Mouse (Mus musculus) embryonic facial prominence, embryonic 12.5 days (tissue): ENCODE measurements around the gene 4921536K21Rik. TPM values are rescaled to one million over a fixed set of nuclear protein-coding genes. Genes with fewer than 3 reads are reported as not detected.

Source experiments
- ATAC-seq: fragments of 200-750 bp; cut with Nextera tagmentation; 2 replicates; pipeline ENCODE4 v1.8.0; 2017; ENCODE audit not compliant: insufficient number of reproducible peaks, insufficient read depth, low FRiP score, low TSS enrichment
- H3K27ac ChIP-seq: fragments of 300-500 bp; sonication (generic); 2 replicates; pipeline ENCODE4 v1.5.1; 2016; ENCODE audit warnings: mild to moderate bottlenecking
- H3K27me3 ChIP-seq: fragments of 300-500 bp; sonication (generic); 2 replicates; pipeline ENCODE4 v1.6.1; 2016; ENCODE audit warnings: mild to moderate bottlenecking, moderate library complexity
- H3K36me3 ChIP-seq: fragments of 300-500 bp; sonication (generic); 2 replicates; pipeline ENCODE4 v1.6.1; 2016; ENCODE audit warnings: mild to moderate bottlenecking
- H3K4me1 ChIP-seq: fragments of 300-500 bp; sonication (generic); 2 replicates; pipeline ENCODE4 v1.6.1; 2016
- H3K4me2 ChIP-seq: fragments of 300-500 bp; sonication (generic); replicated peaks from 2 replicates; pipeline ENCODE4 v1.6.1; 2016; ENCODE audit warnings: mild to moderate bottlenecking, moderate library complexity
- H3K4me3 ChIP-seq: fragments of 300-500 bp; sonication (generic); 2 replicates; pipeline ENCODE4 v1.5.1; 2016; ENCODE audit warnings: mild to moderate bottlenecking
- H3K9ac ChIP-seq: fragments of 300-500 bp; sonication (generic); 2 replicates; pipeline ENCODE4 v1.6.1; 2016; ENCODE audit warnings: mild to moderate bottlenecking, moderate library complexity
- H3K9me3 ChIP-seq: fragments of 300-500 bp; sonication (generic); 2 replicates; pipeline ENCODE4 v1.6.1; 2016; ENCODE audit warnings: mild to moderate bottlenecking, moderate library complexity
- WGBS: fragments of 180-500 bp; shearing (Covaris S2); methylation state at CpG from one replicate; pipeline ENCODE4 v1.1.7; 2016; 5-methylcytosine and 5-hydroxymethylcytosine counted together
- polyA plus RNA-seq: library from polyadenylated mRNA; unstranded; fragments of >200 nt; fragmentation: Nextera tagmentation; extraction: Ambion mirVana; gene quantifications from 2 replicates; pipeline ENCODE4 v1.2.1, GENCODE M21; 2016

Gene 4921536K21Rik
- polyA plus RNA-seq, 1 experiment from 2014 or later: 0.14 TPM

DNA sequence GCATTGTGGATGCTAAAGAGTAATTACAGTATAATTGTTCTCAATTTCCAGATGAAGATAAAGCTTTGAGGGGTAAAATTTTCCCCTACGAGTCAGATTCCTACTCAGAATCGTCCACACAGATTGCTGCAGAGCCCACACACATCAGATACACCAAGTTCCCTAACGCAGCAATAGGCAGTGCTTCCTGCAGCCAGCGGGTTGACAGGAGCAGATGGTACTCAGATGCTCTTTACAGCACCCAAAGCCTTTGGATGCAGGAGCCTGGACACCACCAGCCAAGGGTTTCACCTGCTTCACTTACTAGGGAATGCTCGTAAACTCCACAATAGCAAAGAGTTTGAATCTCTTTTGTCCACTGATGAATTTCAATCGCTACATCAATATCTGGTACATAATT lies 18.5 kb downstream of the 4921536K21Rik start:
- Histone ChIP-seq H3K4me2 (no peak overlapping the region), H3K9me3 (no peaks in the 10 kb centered on the region), H3K36me3 (no peaks in the 10 kb centered on the region), H3K27ac (no peak overlapping the region), H3K27me3 (no peaks in the 10 kb centered on the region), H3K4me3 (no peak overlapping the region), H3K4me1 (no peaks in the 10 kb centered on the region), H3K9ac (no peak overlapping the region)
- ATAC-seq: no peak
- WGBS: 75% methylated on average over 6 of the region's 6 CpGs

DNA sequence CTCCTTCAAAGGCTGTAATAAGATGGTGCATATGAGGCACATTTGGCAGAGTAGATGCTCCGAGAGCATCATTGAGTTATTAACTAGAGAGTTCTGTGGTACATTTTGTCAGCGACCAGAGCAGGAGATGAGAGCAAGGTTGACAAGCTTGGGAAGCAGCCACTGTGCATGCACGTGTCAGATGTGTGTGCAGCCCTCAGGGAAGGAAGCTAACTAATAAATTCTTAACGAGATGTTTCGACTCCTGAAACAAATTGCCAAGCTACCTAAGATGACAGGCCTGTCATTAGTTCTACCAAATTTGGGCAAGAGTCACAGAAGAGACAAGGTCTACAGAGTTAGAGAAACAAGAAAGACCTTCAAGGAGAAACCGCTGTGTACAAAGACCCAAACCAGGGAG lies 30.6 kb downstream of the 4921536K21Rik start:
- WGBS: 29% methylated on average over 6 of the region's 6 CpGs
- no peaks in the 10 kb centered on the region for H3K36me3 ChIP-seq
- H3K9ac ChIP-seq: peak overlapping the region; percentile 37; the same call in 1 of the 2 replicates
- peak overlapping the region; percentile 84 for H3K4me2 ChIP-seq
- no peak overlapping the region for H3K27ac ChIP-seq
- H3K9me3 ChIP-seq: no peaks in the 10 kb centered on the region
- peaks cover 27% of the 10 kb centered on the region for H3K27me3 ChIP-seq
- H3K4me3 ChIP-seq: peak overlapping the region; percentile 50
- no peak for ATAC-seq
- H3K4me1 ChIP-seq: 0 out of 2 replicates have a peak, but pooled peaks cover 5% of the 10 kb centered on the region

DNA sequence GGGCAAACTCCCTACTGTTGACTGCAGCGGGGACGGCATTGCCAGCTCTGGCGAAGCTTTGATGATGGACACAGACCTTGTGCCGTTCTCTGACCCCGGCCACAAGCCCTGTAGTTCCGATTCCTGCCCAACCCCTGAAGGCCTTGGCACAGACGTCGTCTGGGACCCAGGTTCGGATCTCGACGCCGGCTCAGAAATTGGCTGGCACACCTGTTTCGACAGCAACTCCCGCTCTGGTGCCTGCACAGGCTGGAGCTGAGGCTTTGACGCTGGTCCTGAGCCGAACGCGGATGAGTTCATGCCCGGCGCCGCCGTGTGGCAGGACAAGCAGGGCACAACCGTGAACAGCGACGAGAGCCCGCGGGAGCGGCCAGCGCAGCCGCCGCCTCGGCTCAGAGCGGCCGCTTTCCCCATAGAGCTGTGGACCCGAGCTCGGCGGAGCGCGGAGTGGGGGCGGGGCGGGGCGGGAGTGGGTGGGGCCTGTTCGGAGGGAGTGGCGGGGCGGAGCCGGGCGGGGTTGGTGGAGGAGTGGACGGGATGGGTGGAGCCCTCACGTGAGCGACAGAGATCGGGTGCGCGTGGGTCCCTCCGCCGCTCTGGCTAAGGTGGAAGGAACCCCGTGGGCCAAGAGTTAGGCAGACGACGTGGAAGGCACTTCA lies 31.3 kb downstream of the 4921536K21Rik start, which contains the start of gene Osbp2:
Gene Osbp2, minus strand, starts transcription at position 450 of the 659 bp plus-strand sequence.
- Histone ChIP-seq H3K9me3 (no peaks in the 10 kb centered on the region), H3K27me3 (peaks cover 27% of the 10 kb centered on the region), H3K27ac (no peak within 1 kb of the TSS), H3K4me1 (0 out of 2 replicates have a peak, but pooled peaks cover 5% of the 10 kb centered on the region), H3K9ac (peak within 1 kb of the TSS; percentile 52), H3K4me2 (peak within 1 kb of the TSS; percentile 84), H3K36me3 (no peaks in the 10 kb centered on the region), H3K4me3 (peak within 1 kb of the TSS; percentile 50)
- WGBS: 5% methylated on average over 51 of the region's 58 CpGs
- ATAC-seq: peak; percentile 92

DNA sequence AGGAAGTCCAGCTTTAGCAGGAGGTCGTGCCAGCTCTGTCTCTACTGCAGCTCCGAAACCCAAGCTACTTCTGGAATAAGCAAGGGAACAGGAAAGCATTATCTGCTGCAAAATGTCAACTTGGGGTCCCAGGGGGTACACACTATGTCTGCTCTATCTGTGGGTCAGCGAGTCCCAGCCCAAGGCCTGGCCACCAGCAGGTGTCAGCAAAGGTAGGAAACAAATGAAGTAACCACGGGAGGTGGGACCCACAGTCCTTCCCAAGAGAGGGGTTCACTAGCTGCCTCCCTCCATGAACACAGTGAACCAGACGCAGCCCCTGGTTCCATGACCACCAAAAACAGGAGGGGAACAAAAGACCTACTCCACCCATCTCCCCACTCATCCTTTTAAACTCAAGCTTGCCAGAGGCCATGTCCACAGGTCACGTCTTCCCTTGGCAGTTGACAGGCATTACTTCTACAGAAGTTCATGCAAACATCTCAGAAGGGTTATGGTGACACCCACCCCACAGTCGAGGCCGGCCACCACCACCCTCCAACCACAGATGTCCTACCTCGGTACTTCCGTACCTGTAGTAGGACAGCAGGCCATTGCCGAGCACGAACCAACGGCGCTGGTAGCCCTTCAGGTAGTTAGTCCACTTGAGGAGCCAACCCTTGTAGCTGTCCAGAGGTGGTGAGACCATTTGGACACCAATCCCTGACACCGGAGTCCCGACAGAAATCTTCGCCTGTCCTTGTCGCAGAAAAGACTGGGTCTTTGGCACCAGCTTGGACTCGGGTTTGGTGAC lies 32.0 kb downstream of the 4921536K21Rik start:
- peaks cover 27% of the 10 kb centered on the region for H3K27me3 ChIP-seq
- no peak overlapping the region for H3K27ac ChIP-seq
- peak overlapping the region; percentile 84 for H3K4me2 ChIP-seq
- H3K4me1 ChIP-seq: 0 out of 2 replicates have a peak, but pooled peaks cover 5% of the 10 kb centered on the region
- H3K4me3 ChIP-seq: peak overlapping the region; percentile 50
- no peaks in the 10 kb centered on the region for H3K36me3 ChIP-seq
- WGBS: 74% methylated on average over 19 of the region's 19 CpGs
- no peak for ATAC-seq
- H3K9ac ChIP-seq: 0 out of 2 replicates have a peak overlapping the region, but pooled peaks have one; percentile 52
- H3K9me3 ChIP-seq: no peaks in the 10 kb centered on the region

DNA sequence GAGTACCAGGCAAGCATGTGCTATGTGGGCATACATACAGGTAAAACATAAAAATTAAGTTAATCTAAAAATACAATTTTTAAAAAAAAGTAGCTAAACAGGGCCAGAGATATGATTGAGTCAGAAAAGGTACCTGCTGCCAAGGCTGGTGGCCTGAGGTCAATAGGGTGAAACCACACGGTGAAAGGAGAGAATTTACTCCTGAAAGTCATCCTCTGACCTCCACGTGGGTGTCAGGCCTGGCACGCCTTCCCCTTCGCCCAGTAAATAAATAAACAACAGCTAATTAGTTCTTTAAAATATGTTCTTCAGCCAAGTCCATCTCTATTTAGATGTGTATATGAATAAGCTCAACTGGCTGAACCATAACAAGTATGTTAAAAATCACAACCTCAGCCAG lies 34.5 kb downstream of the 4921536K21Rik start:
- Histone ChIP-seq H3K27ac (no peak overlapping the region), H3K4me3 (no peak overlapping the region), H3K4me2 (no peak overlapping the region), H3K27me3 (peaks cover 27% of the 10 kb centered on the region), H3K9me3 (no peaks in the 10 kb centered on the region), H3K9ac (no peak overlapping the region), H3K4me1 (0 out of 2 replicates have a peak, but pooled peaks cover 5% of the 10 kb centered on the region), H3K36me3 (no peaks in the 10 kb centered on the region)
- ATAC-seq: no peak
- WGBS: 67% methylated on average over 4 of the region's 4 CpGs

DNA sequence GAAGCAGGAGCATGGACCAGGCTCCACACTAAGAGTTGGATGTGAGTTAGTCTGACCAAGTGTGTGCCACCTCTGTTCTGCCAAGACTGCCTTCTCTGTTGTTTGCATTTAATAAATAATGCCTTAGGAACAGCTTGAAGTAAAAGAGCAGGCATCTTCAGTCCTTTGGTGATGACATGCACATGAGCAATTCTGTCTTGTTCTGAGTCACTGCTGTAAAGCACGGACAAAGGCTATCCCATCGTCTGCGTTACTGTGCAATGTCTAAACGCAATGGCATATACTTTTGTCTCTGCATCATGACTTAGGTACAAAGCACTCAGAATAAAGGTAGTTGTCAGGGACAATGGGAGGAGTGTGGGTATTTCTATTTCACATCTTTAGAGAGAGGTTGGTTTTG lies 35.1 kb downstream of the 4921536K21Rik start:
- ATAC-seq: no peak
- no peak overlapping the region for H3K4me2 ChIP-seq
- no peak overlapping the region for H3K4me3 ChIP-seq
- no peak overlapping the region for H3K27ac ChIP-seq
- no peaks in the 10 kb centered on the region for H3K9me3 ChIP-seq
- no peaks in the 10 kb centered on the region for H3K36me3 ChIP-seq
- 95% methylated on average over 4 of the region's 4 CpGs for WGBS
- H3K4me1 ChIP-seq: 0 out of 2 replicates have a peak, but pooled peaks cover 5% of the 10 kb centered on the region
- H3K27me3 ChIP-seq: peaks cover 27% of the 10 kb centered on the region
- no peak overlapping the region for H3K9ac ChIP-seq

DNA sequence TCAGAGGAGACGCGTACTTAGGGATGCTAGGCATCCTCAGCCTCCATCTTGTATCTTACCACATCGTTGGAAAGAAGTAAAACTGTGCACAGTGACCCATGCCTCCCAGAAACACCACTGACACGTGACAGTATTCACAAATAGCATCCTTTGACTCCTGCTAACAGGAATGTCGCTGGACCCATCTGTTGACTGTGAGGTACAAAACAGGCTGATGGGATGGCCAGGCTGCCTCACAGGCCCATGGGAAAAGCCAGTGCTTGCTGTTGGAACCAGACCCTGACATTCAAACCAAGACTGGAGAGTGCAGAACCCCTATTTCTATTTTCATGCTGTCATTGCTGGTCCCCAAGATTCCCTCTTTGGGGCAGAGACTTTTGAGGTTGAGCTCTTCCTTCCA lies 37.0 kb downstream of the 4921536K21Rik start:
- ATAC-seq: no peak
- no peak overlapping the region for H3K4me2 ChIP-seq
- peaks cover 10% of the 10 kb centered on the region for H3K27me3 ChIP-seq
- no peaks in the 10 kb centered on the region for H3K4me1 ChIP-seq
- H3K36me3 ChIP-seq: no peaks in the 10 kb centered on the region
- no peak overlapping the region for H3K27ac ChIP-seq
- H3K4me3 ChIP-seq: no peak overlapping the region
- WGBS: 76% methylated on average over 5 of the region's 5 CpGs
- H3K9me3 ChIP-seq: no peaks in the 10 kb centered on the region
- H3K9ac ChIP-seq: no peak overlapping the region

DNA sequence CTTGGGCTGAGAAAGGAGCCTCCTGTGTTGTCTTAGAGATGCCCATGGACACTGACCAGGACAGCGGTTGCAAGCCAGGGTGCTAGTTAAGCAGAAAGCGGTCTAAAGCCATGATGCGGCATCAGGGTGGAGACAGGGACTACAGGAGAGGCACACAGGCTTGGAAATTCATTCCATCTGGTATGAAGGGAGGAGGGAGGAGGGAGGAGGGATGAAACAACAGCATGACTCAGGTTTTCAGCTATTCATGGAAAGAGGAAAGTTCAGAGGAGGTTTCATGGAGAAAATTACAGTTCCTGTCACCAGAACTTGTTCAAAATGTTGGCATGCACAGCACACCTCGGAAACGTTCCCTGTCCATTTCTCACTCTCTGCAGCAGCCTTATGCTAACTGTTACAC lies 39.1 kb downstream of the 4921536K21Rik start:
- no peak overlapping the region for H3K9ac ChIP-seq
- no peaks in the 10 kb centered on the region for H3K27me3 ChIP-seq
- no peak for ATAC-seq
- no peak overlapping the region for H3K4me2 ChIP-seq
- H3K27ac ChIP-seq: no peak overlapping the region
- no peak overlapping the region for H3K4me3 ChIP-seq
- no peaks in the 10 kb centered on the region for H3K36me3 ChIP-seq
- 83% methylated on average over 5 of the region's 5 CpGs for WGBS
- H3K9me3 ChIP-seq: no peaks in the 10 kb centered on the region
- no peaks in the 10 kb centered on the region for H3K4me1 ChIP-seq

DNA sequence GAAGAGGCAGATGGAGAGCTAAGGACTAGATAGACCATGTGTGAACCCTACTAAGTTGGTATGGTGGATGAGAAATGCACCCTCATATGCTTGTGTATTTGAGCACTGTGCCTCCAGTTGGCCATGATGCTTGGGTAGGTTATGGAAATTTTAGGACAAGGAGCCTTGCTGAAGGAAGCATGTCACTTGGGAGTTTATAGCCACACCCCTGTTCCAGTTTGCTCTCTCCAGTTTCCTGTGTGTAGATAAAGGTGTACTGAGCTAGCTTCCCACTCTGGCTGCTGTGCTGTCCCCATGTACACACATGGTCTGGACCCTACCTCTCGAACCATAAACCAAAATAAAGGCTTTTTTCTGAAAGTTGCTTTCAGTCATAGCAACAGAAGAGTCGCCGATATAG lies 40.7 kb downstream of the 4921536K21Rik start:
- Histone ChIP-seq H3K4me1 (no peaks in the 10 kb centered on the region), H3K9ac (no peak overlapping the region), H3K4me2 (no peak overlapping the region), H3K27ac (no peak overlapping the region), H3K36me3 (no peaks in the 10 kb centered on the region), H3K4me3 (no peak overlapping the region), H3K9me3 (no peaks in the 10 kb centered on the region), H3K27me3 (no peaks in the 10 kb centered on the region)
- ATAC-seq: no peak
- WGBS: 94% methylated on average over 3 of the region's 3 CpGs

DNA sequence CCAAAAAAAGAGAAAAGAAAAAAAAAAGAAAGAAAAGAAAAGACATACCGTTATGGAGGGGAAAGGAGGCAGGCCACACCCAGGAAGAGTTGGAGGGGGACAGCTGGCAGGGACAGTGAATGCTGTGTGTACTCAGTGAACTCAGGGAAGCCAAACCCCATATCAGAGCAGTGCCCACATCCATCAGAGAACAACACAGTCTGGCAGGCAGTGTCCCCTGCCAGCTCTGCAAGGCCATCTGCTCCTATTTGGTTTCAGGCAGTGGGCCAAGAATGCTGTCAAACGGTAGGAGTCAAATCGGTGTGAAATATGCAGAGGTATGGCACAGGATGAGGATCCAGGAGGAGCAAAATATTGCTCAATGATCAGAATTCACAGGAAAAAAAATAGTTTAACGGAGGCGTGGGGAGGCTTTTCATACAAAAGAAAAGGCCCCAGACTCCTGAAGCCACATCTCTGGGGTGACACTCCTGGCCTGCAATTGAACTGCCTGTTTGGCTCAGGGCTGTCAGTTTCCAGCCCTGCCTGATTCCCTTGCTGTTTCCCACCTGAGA lies 41.3 kb downstream of the 4921536K21Rik start:
- WGBS: 83% methylated on average over 5 of the region's 5 CpGs
- no peak overlapping the region for H3K4me2 ChIP-seq
- no peaks in the 10 kb centered on the region for H3K4me1 ChIP-seq
- H3K9ac ChIP-seq: no peak overlapping the region
- no peak overlapping the region for H3K4me3 ChIP-seq
- H3K9me3 ChIP-seq: no peaks in the 10 kb centered on the region
- H3K36me3 ChIP-seq: no peaks in the 10 kb centered on the region
- H3K27ac ChIP-seq: no peak overlapping the region
- no peak for ATAC-seq
- no peaks in the 10 kb centered on the region for H3K27me3 ChIP-seq

DNA sequence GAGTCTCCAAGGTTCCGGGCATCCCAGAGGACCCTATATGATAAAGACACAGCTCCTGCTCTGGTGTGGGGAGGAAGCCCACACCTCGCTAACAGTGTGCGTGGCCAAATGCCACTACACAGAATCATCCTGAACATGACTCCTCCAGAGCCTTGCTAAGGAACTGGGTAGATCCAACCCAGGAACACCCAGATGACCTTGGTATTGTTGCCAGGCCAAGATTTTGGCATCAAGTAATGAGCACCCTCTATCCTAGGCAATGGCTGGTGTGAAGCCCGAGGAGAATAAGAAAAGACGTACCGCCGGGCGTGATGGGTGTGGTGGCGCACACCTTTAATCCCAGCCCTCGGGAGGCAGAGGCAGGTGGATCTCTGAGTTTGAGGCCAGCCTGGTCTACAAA lies 41.9 kb downstream of the 4921536K21Rik start:
- H3K4me1 ChIP-seq: no peaks in the 10 kb centered on the region
- WGBS: 91% methylated on average over 10 of the region's 10 CpGs
- H3K9me3 ChIP-seq: no peaks in the 10 kb centered on the region
- no peak overlapping the region for H3K9ac ChIP-seq
- H3K27ac ChIP-seq: no peak overlapping the region
- H3K4me2 ChIP-seq: no peak overlapping the region
- H3K27me3 ChIP-seq: no peaks in the 10 kb centered on the region
- H3K36me3 ChIP-seq: no peaks in the 10 kb centered on the region
- H3K4me3 ChIP-seq: no peak overlapping the region
- no peak for ATAC-seq

DNA sequence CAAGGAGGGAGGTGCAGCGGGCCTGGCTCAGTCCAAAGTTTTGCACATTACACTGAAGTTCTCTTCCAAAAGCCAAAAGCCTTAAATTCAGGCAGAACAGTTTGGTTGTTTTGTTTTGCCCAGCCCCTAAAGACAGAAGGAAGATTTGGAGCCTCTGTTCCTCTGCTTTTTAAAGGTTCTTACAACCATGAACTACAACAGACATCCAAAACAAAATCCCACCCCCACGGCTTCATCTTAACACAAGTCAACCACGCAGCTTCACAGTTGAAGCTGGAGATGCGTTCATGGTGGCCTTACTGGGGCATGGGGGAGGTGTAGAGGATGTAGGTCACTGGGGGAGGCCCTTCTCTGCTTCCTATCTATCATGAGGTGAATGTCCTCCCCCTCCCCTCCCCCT lies 43.0 kb downstream of the 4921536K21Rik start:
- ATAC-seq: no peak
- no peaks in the 10 kb centered on the region for H3K4me1 ChIP-seq
- no peaks in the 10 kb centered on the region for H3K27me3 ChIP-seq
- 76% methylated on average over 4 of the region's 4 CpGs for WGBS
- no peaks in the 10 kb centered on the region for H3K9me3 ChIP-seq
- H3K27ac ChIP-seq: no peak overlapping the region
- no peaks in the 10 kb centered on the region for H3K36me3 ChIP-seq
- H3K4me3 ChIP-seq: no peak overlapping the region
- no peak overlapping the region for H3K4me2 ChIP-seq
- H3K9ac ChIP-seq: no peak overlapping the region
